Mouse (Mus musculus) left cerebral cortex, adult 11 months (tissue): Measurements from ENCODE around the gene 1810055G02Rik.

Source experiments
- DNase-seq: peaks from one replicate; pipeline ENCODE4 v3.0.0; 2022; ENCODE audit warnings: low spot score

The 1810055G02Rik gene

GRCm38 (mm10) chr19:3695471-3695870 lies 12.6 kb upstream of the 1810055G02Rik start:
- DNase-seq: no peak

DNA sequence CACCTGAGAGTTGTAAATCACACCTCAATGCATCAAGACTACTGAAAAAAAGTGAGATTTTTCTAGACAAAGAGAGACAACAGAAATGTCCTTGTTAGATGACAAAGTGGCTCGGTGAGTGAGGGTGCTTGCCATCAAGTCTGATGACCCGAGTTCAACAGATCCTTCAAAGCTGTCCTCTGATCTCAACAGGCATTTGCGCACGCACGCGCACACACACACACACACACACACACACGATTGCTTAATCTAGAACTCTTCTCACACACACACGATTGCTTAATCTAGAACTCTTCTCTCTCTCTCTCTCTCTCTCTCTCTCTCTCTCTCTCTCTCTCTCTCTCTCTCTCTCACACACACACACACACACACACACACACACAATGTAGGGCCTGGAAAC lies 12.1 kb upstream of the 1810055G02Rik start:
- DNase-seq: no peak

DNA sequence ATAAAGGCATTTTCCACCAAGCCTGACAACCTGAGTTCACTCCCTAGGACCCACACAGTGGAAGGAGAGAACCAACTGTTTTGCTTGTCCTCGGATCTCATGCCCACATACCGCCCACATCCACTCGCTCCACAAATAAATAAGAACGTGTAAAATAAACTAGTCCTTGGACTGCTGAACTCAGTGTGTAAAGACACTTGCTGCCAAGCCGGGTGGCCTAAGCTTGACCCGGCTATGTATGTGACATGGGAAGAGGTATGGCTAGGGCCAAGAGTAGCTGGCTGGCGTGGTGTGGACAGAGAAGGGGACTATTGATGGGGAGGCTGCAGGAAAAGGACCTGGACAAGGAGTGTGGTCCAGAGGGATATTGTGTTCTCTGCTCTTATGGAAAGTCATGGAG lies 10.1 kb upstream of the 1810055G02Rik start:
- DNase-seq: no peak

- peak; percentile 55 for DNase-seq
Measured at GRCm38 (mm10) chr19:3699508-3700438, 8.3 kb upstream of the 1810055G02Rik start.

GRCm38 (mm10) chr19:3702460-3702859 lies 5.6 kb upstream of the 1810055G02Rik start:
- DNase-seq: no peak

DNA sequence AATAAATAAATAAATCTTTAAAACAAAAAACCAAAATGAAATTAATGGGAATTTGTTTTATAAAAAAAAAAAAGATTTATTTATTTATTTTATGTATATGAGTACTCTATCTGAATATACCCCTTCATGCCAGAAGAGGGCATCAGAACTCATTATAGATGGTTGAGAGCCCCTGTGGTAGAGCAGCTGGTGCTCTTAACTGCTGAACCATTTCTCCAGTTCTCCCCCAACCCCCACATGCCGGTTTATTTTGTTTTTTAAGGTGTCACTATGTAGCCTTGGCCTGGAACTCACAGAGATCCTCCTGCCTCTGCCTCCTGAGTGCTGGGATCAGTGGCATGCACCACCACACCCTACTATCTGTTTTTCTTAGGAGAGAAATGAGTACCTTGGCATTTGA lies 1.8 kb upstream of the 1810055G02Rik start:
- DNase-seq: no peak

GRCm38 (mm10) chr19:3707553-3707952 lies 540 bp upstream of the 1810055G02Rik start:
- no peak for DNase-seq

GRCm38 (mm10) chr19:3709013-3709787 lies 1.1 kb downstream of the 1810055G02Rik start:
- DNase-seq: no peak

- no peak for DNase-seq
Measured at GRCm38 (mm10) chr19:3710436-3710835, 2.3 kb downstream of the 1810055G02Rik start.

- no peak for DNase-seq
Measured at GRCm38 (mm10) chr19:3714381-3714780, 6.3 kb downstream of the 1810055G02Rik start.

- peak; percentile 73 for DNase-seq
Measured at GRCm38 (mm10) chr19:3718481-3719361, 10.6 kb downstream of the 1810055G02Rik start.

- peak; percentile 51 for DNase-seq
Measured at GRCm38 (mm10) chr19:3719362-3719891, 11.3 kb downstream of the 1810055G02Rik start.

DNA sequence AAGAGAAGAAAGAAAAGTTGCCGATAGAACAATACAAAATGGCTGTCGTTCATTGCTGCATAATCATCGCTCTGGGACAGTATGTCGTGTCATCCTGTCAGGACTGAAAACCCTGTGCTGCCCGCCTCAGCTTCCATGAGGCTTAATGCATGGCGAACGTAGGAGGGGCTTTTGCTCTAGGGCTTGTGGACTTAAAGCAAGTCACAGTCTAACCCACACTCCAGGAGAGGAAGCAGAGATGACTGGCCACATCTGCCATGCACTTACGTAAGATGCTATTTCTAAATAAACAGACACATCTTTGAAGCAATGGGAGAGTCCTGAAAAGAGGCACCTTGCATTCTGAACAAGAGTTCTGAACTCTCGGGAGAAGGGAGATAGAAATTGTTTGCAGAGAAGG lies 15.1 kb downstream of the 1810055G02Rik start:
- DNase-seq: no peak

DNA sequence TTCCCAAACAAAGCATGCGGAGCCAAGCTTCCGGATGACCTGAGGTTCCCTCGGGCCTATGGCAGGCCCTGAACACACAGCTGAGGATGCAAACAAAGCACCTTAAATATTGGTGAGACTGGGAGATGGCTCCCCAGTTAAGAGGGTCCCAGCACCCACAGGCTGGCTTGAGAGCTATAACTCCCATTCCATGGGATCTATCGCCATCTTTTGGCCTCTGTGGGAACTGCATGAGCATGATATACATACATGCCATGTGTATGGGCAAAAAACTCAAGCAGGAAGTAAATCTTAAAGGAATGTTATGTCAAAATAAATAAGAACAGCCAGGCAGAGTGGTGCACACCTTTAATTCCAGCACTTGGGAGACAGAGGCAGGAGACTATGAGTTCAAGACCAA lies 15.8 kb downstream of the 1810055G02Rik start:
- no peak for DNase-seq

- DNase-seq: no peak
Measured at GRCm38 (mm10) chr19:3724779-3725178, 16.7 kb downstream of the 1810055G02Rik start.

- no peak for DNase-seq
Measured at GRCm38 (mm10) chr19:3728901-3729300, 20.8 kb downstream of the 1810055G02Rik start.

DNA sequence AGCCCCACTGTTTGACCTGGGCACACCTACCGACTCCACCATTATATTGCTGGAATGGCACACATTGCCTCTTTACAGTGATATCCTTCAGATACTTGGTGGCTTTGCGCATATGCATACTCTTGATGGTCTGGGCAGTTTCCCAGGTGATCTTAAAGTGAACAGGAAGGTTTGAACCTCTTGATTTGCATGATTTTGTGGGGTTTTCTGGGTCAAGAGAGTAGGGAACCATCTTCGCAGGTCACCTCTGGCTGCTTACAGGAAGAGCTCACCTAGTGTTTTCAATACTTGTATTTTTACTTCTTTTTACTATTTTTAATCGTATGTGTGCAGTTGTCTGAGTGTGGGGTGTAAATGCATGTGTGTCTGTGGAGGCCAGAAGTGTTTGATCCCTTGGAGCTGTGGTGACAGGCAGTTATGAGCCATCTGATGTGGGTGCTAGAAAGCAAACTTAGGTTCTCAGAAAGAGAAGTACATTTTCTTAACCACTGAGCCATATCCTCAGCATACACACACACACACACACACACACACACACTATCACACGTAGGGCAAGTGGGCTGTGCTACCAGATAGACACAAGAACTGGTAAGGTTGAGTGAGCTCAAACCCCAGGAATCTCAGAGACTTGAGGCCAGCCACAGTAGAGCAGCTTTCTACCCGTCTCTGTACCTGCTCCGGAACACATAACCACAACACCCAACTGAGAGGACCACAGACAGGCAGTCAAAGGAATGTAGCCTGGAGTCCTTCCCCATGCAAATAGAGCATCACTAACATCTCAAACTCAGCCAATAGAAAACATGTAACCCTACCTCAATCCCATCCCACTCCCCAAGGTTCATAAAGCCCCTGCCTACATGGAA lies 22.9 kb downstream of the 1810055G02Rik start:
- no peak for DNase-seq

DNA sequence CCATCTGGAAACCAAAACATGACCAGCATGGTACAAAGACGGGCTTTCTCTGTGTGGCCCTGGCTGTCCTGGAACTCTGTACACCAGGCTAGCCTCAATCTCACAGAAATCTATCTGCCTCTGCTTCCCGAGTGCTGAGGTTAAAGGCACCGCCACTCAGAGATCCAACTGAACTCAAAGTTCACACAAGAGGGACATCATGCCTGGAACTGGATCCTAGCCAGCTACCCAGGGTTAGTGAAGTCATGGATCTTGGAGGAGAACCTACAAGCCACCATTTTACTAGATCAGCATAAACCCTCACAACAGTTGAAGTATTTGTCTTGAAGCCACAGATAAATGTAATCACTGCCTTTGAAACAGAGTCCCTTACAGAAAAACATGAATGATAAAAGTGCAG lies 27.9 kb downstream of the 1810055G02Rik start:
- DNase-seq: no peak

DNA sequence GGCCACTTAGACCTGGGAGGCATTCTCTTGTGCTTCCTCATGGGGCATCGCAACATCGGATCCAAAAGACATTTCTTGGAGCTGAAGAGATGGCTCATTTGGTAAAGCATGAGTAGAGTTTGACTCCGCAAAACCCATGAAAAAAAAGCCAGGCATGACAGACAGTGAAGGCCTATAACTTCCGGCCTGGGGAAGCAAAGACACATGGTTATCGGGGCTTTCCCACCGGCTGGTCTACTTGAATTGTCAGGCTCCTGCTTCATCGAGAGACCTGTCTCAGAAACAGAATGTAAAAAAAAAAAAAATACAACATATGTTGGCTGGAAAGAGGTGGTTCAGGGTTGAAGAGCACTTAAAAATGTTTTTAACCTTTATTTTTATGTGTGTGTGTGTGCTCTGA lies 31.6 kb downstream of the 1810055G02Rik start:
- DNase-seq: no peak

DNA sequence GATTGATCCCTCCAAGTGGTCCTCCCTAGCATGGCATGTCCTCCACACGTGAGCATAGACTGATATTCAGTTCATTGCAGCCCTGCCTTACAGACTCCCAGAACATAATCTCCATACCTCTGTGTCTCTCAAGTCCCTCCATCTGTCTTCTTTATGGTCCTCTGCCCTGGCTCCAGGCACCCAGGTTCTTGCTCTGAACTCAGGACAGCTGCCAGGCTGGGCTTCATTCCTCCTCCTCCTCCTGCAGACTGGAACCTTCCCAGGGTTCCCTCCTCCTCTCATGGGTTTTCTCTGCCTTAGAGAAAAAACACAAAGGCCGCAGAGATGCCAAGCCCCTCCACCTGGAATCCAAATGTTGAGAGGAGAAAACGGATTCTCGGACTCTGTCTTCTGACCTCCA lies 34.6 kb downstream of the 1810055G02Rik start:
- no peak for DNase-seq

GRCm38 (mm10) chr19:3743362-3743761 lies 35.3 kb downstream of the 1810055G02Rik start:
- no peak for DNase-seq
